Mouse (Mus musculus): ENCODE data around the gene Usmg5. TPM values are rescaled to one million over a fixed set of nuclear protein-coding genes. Genes with fewer than 3 reads are reported as not detected.

Usmg5 gene
- polyA plus RNA-seq, 1 experiment from 2014 or later = 1,343 TPM

DNA sequence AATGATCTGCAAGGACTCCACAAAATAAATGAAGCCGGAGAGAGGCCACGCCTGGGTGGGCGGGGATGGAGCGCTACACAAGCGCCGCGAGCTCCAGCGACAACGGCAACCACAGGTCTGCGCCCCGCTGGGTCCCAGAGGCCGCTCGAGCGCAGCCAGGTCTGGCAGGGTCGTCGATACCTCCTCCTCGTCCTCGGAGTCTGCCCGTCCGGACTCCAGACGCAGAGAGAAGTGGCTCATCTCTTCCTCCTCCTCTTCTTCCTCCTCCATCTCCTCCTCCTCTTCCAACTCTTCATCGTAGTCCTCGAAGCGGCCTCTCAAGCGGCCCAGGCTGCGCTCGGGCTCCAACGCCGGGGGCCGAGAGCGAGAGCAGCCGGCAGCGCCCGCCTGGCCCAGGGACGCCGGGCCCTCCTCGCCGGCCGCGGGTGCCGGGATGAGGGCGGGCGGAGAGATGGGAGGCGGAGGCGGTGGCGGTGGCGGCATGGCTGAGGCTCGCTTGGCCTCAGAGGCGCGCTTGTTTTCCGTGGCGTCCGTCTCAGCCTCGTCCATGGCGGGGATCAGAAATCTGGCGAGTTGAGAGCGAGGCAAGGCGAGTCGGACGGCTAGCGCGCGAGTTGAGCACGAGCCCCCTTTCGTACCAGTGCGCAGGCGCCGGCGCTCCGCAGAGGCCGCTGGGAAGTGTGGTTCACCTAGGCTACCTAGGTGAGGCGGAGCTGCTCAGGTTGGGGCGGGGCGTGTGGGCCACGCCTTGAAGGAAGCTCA is 40.0 kb downstream of the Usmg5 start, which contains the start of gene Pcgf6:
Gene Pcgf6, minus strand, starts transcription at position 636 of the 762 bp plus-strand sequence.
- no peaks in the 10 kb centered on the region for H3K9me3 ChIP-seq (replicated peaks)
- peak within 1 kb of the TSS; percentile 68 for H3K4me2 ChIP-seq (replicated peaks)
- peaks cover 16% of the 10 kb centered on the region for H3K4me1 ChIP-seq
- H3K36me3 ChIP-seq = peaks cover 20% of the 10 kb centered on the region
- WGBS = under 1% methylated on average over 75 of the region's 75 CpGs
- peak within 1 kb of the TSS; percentile 61 for H3K4me3 ChIP-seq
- no peaks in the 10 kb centered on the region for H3K27me3 ChIP-seq
- ATAC-seq (ENCODE audit: low FRiP score) = peak; percentile 90
- H3K9ac ChIP-seq = peak within 1 kb of the TSS; percentile 87
- peak within 1 kb of the TSS; percentile 93 for H3K27ac ChIP-seq

DNA sequence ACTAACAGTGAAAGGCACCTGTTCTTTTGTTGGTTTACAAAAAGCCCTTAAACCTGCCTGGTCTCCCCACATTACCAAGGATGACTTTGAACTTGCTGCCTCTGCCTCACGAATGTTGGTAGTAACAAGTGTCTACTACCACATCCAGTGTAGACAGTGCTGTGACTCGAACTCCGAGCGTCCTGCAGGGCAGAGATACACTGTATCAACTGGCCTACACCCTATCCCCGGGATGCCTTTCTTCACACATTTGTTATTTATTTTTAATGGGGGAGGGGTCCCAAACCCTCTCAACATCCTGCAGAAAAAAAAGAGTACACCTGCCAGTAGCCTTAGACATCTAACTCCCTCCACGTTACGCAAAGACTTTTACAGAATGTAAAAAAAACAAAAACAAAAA is 40.6 kb downstream of the Usmg5 start:
- Histone ChIP-seq H3K4me3 (peak overlapping the region; percentile 61), H3K9ac (peak overlapping the region; percentile 87), H3K4me2 (replicated peaks) (peak overlapping the region; percentile 68), H3K9me3 (replicated peaks) (no peaks in the 10 kb centered on the region), H3K36me3 (peaks cover 24% of the 10 kb centered on the region), H3K4me1 (peaks cover 16% of the 10 kb centered on the region), H3K27me3 (no peaks in the 10 kb centered on the region), H3K27ac (no peak overlapping the region; the same call in 1 of the 2 replicates)
- no peak for ATAC-seq (ENCODE audit: low FRiP score)
- 11% methylated on average over 7 of the region's 7 CpGs for WGBS

DNA sequence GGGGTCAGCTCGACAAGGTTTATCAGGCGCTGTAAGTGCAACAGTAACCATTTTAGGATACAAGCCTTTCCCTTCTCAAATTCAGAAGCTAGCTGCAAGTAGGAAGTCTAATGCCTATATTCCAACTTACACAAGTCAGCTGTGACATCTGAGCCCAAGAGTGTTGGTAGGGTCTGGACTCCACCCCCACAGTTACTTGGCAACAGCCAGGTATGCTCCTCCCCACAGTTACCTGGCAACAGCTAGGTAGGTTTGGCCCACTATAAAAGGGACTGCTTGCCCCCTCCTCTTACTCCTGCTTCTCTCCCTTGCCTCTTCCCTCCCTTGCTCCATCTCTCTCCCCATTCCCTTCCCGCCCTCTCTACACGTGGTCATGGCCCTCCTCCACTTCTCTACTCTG is 41.4 kb downstream of the Usmg5 start:
- Histone ChIP-seq H3K4me3 (peak overlapping the region; percentile 61), H3K4me1 (peaks cover 16% of the 10 kb centered on the region), H3K4me2 (replicated peaks) (peak overlapping the region; percentile 68), H3K9ac (no peak overlapping the region; the same call in 1 of the 2 replicates), H3K9me3 (replicated peaks) (no peaks in the 10 kb centered on the region), H3K27me3 (no peaks in the 10 kb centered on the region), H3K36me3 (peaks cover 29% of the 10 kb centered on the region), H3K27ac (no peak overlapping the region)
- WGBS = 61% methylated on average over 4 of the region's 4 CpGs
- ATAC-seq (ENCODE audit: low FRiP score) = no peak

DNA sequence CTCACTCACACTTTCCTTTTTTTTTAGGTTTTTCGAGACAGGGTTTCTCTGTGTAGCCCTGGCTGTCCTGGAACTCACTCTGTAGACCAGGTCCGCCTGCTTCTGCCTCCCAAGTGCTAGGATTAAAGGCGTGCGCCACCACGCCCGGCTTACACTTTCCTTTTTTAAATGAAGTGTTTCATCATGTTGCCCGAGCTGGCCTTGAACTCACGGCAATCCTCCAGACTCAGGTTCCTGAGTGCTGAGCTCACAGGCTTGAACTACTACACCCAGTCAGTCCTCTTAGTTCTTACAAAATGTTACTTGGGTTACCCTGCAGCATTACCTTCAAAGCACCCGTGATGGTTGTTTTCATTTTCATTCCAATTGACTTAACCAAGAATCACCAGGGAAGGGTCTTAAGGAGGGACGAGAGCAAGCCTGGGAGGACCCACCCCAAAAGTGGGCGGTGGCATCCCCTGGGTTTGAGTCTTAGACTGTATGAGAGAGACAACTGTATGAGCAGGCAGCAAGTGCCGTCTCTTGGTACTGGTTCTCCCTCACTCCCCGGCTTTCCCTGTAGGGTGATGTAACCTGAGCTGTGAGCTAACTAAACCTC is 43.1 kb downstream of the Usmg5 start:
- no peak overlapping the region for H3K4me2 ChIP-seq (replicated peaks)
- no peaks in the 10 kb centered on the region for H3K27me3 ChIP-seq
- H3K4me3 ChIP-seq = no peak overlapping the region
- H3K9me3 ChIP-seq (replicated peaks) = no peaks in the 10 kb centered on the region
- 86% methylated on average over 13 of the region's 13 CpGs for WGBS
- H3K27ac ChIP-seq = no peak overlapping the region
- ATAC-seq (ENCODE audit: low FRiP score) = no peak
- no peak overlapping the region for H3K9ac ChIP-seq
- peaks cover 16% of the 10 kb centered on the region for H3K4me1 ChIP-seq
- peaks cover 32% of the 10 kb centered on the region for H3K36me3 ChIP-seq

DNA sequence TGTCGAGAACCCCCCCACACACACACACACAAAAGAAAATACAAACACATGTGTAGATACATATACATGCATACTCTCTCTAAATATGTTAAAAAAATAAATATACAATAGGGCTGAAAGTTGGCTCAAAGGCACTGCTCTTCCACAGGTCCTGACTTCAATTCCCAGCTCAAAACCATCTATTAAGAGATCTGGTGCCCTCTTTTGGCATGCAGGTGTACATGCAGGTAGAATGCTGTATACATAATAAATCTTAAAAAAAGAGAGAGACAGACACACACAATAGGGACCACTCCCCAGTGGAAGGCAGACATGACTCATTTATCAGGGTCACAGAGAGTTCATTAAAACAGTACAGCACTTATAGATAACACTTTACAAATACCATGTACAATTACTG is 44.1 kb downstream of the Usmg5 start:
- H3K4me2 ChIP-seq (replicated peaks) = no peak overlapping the region
- H3K36me3 ChIP-seq = peaks cover 34% of the 10 kb centered on the region
- H3K4me3 ChIP-seq = no peak overlapping the region
- no peak overlapping the region for H3K9ac ChIP-seq
- H3K4me1 ChIP-seq = peaks cover 16% of the 10 kb centered on the region
- H3K27ac ChIP-seq = no peak overlapping the region
- 89% methylated on average over 1 of the region's 1 CpGs for WGBS
- ATAC-seq (ENCODE audit: low FRiP score) = no peak
- H3K27me3 ChIP-seq = no peaks in the 10 kb centered on the region
- no peaks in the 10 kb centered on the region for H3K9me3 ChIP-seq (replicated peaks)

DNA sequence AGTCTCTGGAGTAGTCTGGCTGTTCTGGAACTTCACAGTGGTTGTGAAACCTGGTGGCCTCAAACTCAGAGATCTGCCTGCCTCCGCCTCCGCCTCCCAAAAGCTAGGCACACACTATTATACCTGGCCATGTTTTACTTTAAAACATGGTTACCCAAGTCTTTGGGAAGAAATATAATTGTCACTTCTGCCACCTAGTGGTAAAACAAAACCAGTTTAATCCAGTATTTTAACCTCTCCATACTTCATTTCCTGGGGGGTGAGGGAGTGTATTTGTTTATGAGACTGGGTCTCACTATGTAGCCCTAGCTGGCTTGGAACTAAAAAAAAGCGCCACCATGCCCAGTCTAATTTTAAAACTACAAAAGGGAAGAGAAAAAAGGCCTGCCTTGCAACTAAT is 46.8 kb downstream of the Usmg5 start:
- no peak overlapping the region for H3K27ac ChIP-seq
- no peak for ATAC-seq (ENCODE audit: low FRiP score)

DNA sequence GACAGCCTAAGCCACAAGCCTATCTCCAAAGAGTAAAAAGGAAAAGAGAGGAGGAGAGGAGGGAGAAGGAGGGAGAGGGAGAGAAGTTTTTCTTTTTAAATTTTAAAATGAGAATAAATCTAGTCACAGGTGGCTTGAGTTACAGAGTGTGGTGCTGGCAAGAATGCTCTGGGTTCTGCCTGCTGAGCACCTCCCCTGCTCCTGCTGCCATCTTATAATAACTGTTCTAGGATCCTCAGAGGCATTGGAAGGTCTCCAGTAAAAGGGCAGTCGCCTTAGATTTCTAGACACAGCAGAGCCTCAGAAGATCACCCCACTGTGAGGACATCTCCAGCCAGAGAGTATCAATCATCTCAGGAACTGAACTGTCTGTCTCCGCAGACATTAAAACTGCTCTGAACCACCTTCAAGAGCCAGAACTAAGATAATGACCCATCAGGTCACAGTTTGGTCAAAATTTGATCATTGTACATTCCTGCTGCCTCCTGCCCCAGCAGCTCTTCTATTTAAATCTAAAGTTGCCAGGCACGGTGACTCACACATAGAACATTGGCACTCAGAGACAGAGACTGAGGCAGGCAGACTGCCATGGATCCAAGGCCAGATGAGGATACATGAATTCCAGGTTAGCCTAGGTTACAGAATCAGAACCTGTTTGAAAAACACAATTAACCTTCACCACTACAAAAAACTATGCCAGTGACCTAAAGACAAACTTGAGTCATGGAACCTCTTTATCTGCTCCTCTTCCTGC is 49.5 kb downstream of the Usmg5 start:
- H3K9ac ChIP-seq = no peak overlapping the region
- no peak overlapping the region for H3K4me2 ChIP-seq (replicated peaks)
- no peak overlapping the region for H3K27ac ChIP-seq
- 92% methylated on average over 3 of the region's 3 CpGs for WGBS
- H3K36me3 ChIP-seq = peaks cover 60% of the 10 kb centered on the region
- H3K4me1 ChIP-seq = no peaks in the 10 kb centered on the region
- no peak for ATAC-seq (ENCODE audit: low FRiP score)
- H3K9me3 ChIP-seq (replicated peaks) = no peaks in the 10 kb centered on the region
- no peaks in the 10 kb centered on the region for H3K27me3 ChIP-seq
- H3K4me3 ChIP-seq = no peak overlapping the region

More for the DNA sequence above, 46.8 kb downstream of the Usmg5 start:
- Histone ChIP-seq H3K27me3 (no peaks in the 10 kb centered on the region), H3K9ac (no peak overlapping the region), H3K4me2 (replicated peaks) (no peak overlapping the region), H3K36me3 (peaks cover 58% of the 10 kb centered on the region), H3K9me3 (replicated peaks) (no peaks in the 10 kb centered on the region), H3K4me3 (no peak overlapping the region), H3K4me1 (no peaks in the 10 kb centered on the region)
- 94% methylated on average over 3 of the region's 3 CpGs for WGBS

DNA sequence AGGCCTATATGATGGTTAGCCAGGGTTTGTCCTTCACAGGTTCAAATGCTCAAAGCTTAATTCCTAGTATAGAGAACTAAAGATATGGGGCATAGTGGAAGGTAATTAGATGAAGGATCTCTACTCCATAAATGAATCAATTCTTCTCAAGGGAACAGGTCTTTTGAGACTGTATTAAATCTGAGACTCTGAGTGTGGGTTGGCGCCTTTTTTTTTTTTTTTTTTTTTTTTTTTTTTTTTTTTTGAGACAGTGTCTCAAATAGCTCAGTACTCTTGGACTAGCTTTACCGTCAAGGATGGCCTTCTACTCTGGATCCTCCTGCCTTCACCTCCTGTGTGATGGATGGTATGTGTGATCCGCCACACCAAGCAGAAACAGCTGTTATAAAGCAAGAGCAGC is 53.9 kb downstream of the Usmg5 start:
- no peaks in the 10 kb centered on the region for H3K4me1 ChIP-seq
- H3K9me3 ChIP-seq (replicated peaks) = no peaks in the 10 kb centered on the region
- ATAC-seq (ENCODE audit: low FRiP score) = no peak
- 90% methylated on average over 3 of the region's 3 CpGs for WGBS
- H3K4me3 ChIP-seq = no peak overlapping the region
- H3K27ac ChIP-seq = no peak overlapping the region
- peaks cover 77% of the 10 kb centered on the region for H3K36me3 ChIP-seq
- no peaks in the 10 kb centered on the region for H3K27me3 ChIP-seq
- H3K4me2 ChIP-seq (replicated peaks) = no peak overlapping the region
- H3K9ac ChIP-seq = no peak overlapping the region

DNA sequence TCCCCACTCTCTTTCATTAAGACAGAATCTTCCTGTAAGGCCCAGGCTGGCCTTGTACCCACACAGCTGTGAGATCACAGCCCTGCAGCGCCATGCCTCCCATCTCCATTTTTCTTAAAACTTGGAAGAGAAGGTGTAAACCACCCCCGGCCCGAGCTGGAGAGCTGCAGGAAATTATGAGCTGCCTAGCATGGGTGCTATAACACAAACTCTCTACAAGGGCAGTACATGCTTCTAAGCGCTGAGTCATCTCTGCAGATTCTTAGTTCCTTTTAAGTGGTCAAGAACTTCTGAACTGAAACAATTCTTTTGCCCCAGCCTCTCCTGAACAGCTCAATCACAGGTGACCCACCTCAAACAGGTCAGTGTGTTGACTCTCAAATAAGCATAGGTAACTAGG is 55.5 kb downstream of the Usmg5 start:
- peaks cover 62% of the 10 kb centered on the region for H3K36me3 ChIP-seq
- no peak for ATAC-seq (ENCODE audit: low FRiP score)

More for the DNA sequence above, 55.5 kb downstream of the Usmg5 start:
- H3K27ac ChIP-seq = no peak overlapping the region
- H3K27me3 ChIP-seq = no peaks in the 10 kb centered on the region
- H3K9ac ChIP-seq = no peak overlapping the region
- H3K4me2 ChIP-seq (replicated peaks) = no peak overlapping the region
- 97% methylated on average over 4 of the region's 4 CpGs for WGBS
- H3K9me3 ChIP-seq (replicated peaks) = no peaks in the 10 kb centered on the region
- no peaks in the 10 kb centered on the region; the same call in 1 of the 2 replicates for H3K4me1 ChIP-seq
- H3K4me3 ChIP-seq = no peak overlapping the region

Other genes with a start within 250 kb of the Usmg5 start
- gene Ina, start 75.9 kb downstream of the Usmg5 start, polyA plus RNA-seq (2016; fragmentation: Nextera tagmentation; extraction: Ambion mirVana) = 578 and 632 TPM in 2 replicates
- gene Nt5c2, start 75.5 kb downstream of the Usmg5 start, polyA plus RNA-seq (2016; fragmentation: Nextera tagmentation; extraction: Ambion mirVana) = 85.3 and 89.1 TPM in 2 replicates
- gene Pcgf6, start 39.7 kb downstream of the Usmg5 start, polyA plus RNA-seq (2016; fragmentation: Nextera tagmentation; extraction: Ambion mirVana) = 30.4 and 31.1 TPM in 2 replicates
- 10.7 and 11.2 TPM in 2 replicates for gene Taf5, start 22.9 kb downstream of the Usmg5 start, polyA plus RNA-seq (2016; fragmentation: Nextera tagmentation; extraction: Ambion mirVana)
- 11.4 and 11.5 TPM in 2 replicates for gene Pdcd11, start 121 bp upstream of the Usmg5 start, polyA plus RNA-seq (2016; fragmentation: Nextera tagmentation; extraction: Ambion mirVana)
- gene Calhm2, start 47.6 kb upstream of the Usmg5 start, polyA plus RNA-seq (2016; fragmentation: Nextera tagmentation; extraction: Ambion mirVana) = 2.2 and 2.6 TPM in 2 replicates
- not detected in 2 replicates for gene Calhm1, start 53.6 kb upstream of the Usmg5 start, polyA plus RNA-seq (2016; fragmentation: Nextera tagmentation; extraction: Ambion mirVana)
- gene Calhm3, start 67.1 kb upstream of the Usmg5 start, polyA plus RNA-seq (2016; fragmentation: Nextera tagmentation; extraction: Ambion mirVana) = not detected in 2 replicates
- 7.4 and 7.9 TPM in 2 replicates for gene Neurl1a, start 88.2 kb upstream of the Usmg5 start, polyA plus RNA-seq (2016; fragmentation: Nextera tagmentation; extraction: Ambion mirVana)